Mouse (Mus musculus) heart, adult 2 months (tissue): Measurements from ENCODE around the gene Parp14.

Source experiments
- CTCF ChIP-seq: fragments of 200-600 bp; IDR thresholded peaks from 2 replicates; pipeline ENCODE4 v1.8.1; 2022; ENCODE audit warnings: antibody characterized with exemption, mild to moderate bottlenecking, moderate library complexity
- EP300 ChIP-seq: fragments of 200-500 bp; IDR thresholded peaks from 2 replicates; pipeline ENCODE4 v1.6.1; 2011; ENCODE audit warnings: low read depth, low read length, control low read depth; ENCODE audit not compliant: insufficient read depth
- POLR2A ChIP-seq: fragments of 200-500 bp; IDR thresholded peaks from 2 replicates; pipeline ENCODE4 v1.6.1; 2011; ENCODE audit warnings: mild to moderate bottlenecking, low read depth, low read length, control low read depth; ENCODE audit not compliant: insufficient read depth

GRCm38 (mm10) chr16:35911449-35911848, 40.1 kb upstream of the Parp14 start:
- TF ChIP-seq CTCF (no peak), EP300 (no peak), POLR2A (no peak)
